Mouse (Mus musculus): Measurements from ENCODE around the gene Morc1.

Gene Morc1

DNA sequence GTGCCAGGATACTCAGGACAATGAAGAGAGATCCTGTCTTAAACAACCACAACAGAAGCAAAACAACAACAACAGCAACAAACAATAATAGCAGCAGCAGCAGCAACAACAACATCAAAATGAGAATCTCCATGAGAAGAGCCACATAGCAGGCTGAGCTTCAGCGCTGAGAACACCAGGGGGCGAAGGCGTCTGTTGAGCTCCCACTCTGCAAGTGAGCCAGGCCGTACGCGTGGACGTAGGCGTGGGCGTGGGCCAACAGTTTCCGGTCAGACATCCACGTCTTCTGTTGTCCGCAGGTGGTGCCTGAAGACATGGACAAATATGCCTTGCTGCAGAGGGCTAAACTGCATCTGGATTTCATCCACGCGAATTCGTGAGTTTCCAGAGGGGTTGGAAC is at the start of gene Morc1:
Gene Morc1, plus strand, starts transcription at position 211 of the 400 bp plus-strand sequence.
- peak in 1 of 2 experiments; percentile 3 for DNase-seq

- no peak for DNase-seq
Measured at GRCm38 (mm10) chr16:48383582-48384257, 47.3 kb upstream of the Morc1 start.

DNA sequence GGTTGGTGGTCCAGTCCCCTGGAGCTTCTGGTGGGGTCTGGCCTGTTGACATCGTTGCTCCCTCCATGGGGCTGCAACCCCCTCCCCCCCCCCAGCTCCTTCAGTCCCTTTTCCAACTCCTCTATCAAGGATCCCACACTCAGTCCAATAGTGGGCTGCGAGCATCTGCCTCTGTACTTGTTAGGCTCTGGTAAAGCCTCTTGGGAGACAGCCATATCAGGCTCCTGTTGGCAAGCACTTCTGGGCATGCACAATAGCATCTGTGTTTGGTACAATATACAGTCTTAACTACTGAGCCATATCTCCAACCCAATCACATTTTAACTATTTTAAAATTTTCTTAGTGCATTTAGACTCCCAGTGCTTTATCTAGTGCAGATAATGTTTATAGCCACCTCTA is 44.1 kb upstream of the Morc1 start:
- DNase-seq = no peak

DNA sequence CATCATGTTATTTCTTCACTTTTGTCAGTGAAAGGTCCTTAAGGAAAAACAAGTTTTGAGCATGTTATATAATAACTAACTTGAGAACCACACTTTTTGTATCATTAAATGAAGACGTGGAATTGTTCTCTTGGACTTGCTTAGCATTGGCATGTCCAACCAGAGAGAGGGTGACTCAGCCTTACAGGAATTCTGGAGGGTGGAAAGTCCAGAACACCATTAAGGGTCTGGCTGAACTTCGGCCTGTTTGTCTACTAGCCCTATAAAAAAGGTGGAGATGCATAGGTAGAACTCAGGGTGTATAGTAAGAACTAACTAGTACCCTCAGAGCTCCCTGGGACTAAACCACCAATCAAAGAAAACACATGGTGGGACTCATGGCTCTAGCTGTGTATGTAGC is 35.8 kb upstream of the Morc1 start:
- DNase-seq = no peak

- no peak for DNase-seq
Measured at GRCm38 (mm10) chr16:48402963-48403362, 28.1 kb upstream of the Morc1 start.

- no peak for DNase-seq
Measured at GRCm38 (mm10) chr16:48403423-48403822, 27.6 kb upstream of the Morc1 start.

GRCm38 (mm10) chr16:48404009-48404408 is 27.0 kb upstream of the Morc1 start:
- no peak for DNase-seq

DNA sequence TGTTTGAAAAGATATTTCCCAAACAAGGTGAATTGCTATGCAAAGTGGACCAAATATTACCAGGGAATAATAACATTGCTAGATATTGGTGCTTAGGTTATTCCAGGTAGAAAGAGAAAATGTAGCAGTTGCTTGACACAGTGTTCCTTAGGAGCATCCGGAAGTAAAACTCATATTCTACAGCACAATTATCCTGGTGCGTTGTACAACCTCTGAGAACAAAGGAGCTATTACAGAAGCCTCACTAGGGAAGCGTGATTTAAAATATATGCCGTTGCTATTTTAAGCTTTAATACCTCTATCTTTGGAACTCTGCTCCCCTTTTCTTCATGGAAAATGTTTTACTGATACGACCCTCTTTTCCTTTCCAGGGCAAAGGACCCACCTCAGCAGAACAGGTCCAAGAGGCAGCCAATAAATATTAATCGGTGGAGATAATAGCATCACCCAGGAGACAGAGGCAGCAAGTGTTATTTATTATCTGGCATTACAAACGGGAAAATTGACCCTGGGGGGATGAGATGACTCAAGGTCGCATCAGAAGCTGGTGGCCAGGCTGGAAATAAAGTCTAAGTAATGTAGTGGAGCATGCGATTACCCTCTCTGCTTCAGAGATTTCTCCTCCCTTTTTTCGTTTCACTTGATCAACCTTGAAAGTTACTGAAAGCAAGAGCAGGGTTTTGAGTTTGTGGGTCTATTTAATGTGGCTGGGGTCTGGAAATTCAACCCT is 25.2 kb upstream of the Morc1 start:
- no peak for DNase-seq

DNA sequence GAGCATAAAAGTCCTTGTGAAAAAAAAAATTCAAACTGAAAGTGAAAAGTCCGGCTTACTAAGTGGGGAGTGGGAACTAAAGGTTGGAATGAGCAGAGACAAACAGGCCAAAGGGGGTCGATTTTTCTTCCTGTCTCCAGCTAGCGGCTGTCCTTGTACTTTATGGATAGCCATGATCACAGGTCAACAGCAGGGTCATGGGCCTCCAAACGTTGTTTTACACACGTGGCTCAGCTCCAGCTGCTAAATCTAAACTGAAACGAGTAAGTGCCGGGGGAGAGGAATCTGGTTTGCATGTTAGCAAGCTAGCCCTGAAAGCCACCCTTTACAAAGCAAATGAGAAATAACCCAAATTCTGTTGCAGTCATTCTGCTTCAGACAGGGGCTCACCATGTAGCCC is 21.5 kb upstream of the Morc1 start:
- DNase-seq = peak; percentile 49 to 57

- no peak for DNase-seq
Measured at GRCm38 (mm10) chr16:48410125-48410524, 20.9 kb upstream of the Morc1 start.

- no peak for DNase-seq
Measured at GRCm38 (mm10) chr16:48412246-48412645, 18.8 kb upstream of the Morc1 start, which contains the start of gene Gm5485. TSS of gene Gm5485 (minus strand) at chr16:48412416.

GRCm38 (mm10) chr16:48418557-48418956 is 12.5 kb upstream of the Morc1 start:
- no peak for DNase-seq

DNA sequence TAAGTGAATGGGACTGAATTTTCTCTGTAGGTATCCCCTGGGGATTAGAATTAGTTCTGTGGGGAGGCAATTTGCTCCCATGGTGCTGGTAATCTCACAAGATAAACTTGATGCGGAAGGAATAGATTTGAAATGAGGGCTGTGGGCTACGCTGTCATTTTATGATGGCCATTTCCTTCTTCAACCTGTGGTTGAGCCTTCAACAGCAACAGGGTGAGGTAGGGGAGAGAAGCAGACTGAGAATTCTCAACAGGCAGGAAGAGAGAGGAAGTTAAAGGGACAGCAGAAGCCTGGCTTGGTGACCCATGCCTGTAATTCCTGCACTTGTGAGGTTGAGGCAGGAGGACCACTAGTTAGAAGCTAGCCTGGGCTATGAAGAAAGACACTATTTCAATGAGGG is 12.0 kb upstream of the Morc1 start:
- no peak for DNase-seq

DNA sequence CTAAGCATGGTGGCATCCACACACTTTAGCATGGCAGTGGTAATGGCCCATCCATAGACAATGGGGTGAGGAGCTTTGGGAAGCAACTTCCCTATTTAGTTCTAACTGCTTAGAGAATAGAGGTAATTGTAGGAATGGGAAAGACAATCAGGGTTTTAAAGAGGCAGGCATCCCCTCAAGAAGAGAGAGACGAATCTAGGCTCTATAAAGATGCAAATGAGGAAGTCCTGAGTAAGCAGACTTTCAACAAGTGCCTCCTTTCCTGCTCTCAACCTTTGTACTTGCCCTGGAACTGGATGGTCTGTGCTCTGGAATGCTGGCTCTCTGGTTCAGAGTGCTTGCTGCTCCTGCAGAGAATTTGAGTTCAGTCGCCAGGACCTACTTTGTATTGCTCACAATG is 8.5 kb upstream of the Morc1 start:
- DNase-seq = peak in 1 of 2 experiments; percentile 14

DNA sequence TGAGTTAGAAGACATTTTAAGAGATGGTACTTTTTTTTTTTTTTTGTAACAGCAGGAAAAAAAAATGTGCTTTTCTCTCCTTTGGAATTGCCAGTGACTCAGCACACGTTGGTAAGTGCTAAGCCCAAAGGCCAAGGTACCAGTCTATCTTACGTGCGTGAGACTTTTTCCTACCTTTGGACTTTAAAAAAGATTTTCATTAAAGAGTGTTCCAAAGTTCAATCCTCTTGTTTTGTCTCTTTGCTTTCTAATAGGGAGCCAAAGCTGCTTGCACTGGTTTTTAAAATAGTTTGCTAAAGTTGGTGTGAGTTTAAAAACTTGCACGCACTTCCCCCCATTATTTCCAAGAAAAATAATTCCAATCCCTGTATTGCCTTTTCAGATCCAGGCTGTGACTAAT is 7.0 kb upstream of the Morc1 start:
- DNase-seq = no peak

DNA sequence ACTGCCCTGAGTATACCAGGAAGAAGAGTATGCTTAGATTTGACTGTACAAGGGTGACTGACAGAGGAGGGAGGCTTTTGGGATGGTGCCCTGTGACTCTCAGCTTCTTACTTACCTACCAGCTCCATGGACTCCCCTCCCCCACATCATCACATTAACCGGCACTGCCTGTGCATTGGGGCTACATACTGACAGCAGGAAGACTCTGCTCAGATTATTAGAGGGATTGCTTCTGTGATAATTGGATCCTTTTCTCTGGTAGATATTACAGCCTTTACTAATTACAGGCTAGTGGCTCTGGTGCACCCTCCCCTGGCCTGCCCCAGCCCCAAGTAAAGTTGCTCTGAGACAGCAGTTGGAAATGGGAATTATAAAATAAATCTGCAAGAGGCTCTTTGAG is 1.6 kb upstream of the Morc1 start:
- no peak for DNase-seq

DNA sequence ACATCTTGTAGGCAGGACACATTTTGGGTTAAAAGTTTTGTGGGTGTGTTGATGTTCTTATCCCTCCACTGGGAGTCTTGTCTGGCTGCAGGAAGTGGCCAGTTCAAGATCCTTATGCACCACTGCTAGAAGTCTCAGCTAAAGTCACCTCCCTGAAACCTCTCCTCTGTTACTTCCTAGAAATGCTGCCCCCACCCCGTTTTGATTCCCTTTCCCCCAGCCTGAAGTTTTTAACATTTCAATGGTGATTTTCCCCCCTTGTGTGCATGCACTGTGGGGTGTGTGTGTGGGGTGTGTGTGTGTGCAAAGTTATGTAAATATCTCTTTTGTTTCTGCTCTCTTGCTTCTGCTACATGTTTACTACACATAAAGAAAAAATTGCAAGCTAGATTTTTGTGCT is 4.4 kb downstream of the Morc1 start:
- no peak for DNase-seq

DNA sequence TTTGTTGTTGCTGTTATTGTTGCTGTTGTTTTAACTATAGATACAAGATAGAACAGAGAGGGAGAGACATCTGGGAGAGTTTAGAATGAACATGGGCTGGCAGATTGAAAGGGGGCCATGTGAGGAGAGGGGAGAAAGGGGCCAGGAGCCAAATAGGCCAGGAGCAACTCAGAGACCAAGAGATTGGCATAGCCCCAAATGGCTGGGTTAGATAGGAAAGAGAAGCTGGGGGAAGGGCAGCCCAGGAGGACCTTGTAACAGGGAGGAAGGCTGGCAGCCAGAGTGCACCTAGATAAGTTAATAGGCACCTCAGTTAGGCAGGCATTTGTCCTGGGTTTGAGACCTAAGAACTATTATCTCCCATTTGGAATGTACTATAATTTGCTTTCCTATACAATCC is 6.4 kb downstream of the Morc1 start:
- DNase-seq = no peak

- DNase-seq = no peak
Measured at GRCm38 (mm10) chr16:48444589-48444988, 13.6 kb downstream of the Morc1 start.

DNA sequence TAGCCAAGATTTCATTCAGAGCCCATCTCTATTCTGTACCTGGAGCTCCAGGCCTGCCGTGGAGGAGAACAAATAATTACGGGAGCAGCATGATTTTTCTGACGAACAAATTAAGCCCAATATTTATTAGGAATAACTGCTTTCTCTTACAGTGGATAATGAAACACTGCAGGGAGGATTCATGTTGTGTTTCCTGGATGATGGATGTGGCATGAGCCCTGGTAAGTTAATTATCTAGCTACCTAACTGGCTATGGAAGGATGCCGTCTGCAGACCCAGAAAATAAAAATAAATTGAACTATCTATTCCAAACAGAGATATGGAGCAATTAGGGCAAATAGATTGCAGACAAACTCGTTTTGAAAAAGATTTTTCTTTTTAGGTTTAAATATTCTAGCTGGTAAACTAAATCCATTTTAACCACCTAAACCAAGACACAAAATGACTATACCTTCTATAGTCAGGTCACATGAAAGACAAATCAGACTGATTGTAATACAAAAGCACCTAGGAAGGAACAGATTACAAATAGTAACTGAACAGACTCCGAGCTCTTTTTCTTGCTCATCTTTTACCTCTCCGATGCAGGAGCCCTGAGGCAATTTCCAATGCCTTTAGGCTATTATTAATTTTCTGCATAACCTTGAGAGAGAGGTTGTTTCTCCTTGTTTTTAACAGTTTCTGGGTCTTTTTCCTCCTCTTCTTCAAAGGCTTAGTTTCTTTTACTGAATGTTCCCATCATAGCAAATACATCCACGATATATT is 15.3 kb downstream of the Morc1 start:
- DNase-seq = no peak

DNA sequence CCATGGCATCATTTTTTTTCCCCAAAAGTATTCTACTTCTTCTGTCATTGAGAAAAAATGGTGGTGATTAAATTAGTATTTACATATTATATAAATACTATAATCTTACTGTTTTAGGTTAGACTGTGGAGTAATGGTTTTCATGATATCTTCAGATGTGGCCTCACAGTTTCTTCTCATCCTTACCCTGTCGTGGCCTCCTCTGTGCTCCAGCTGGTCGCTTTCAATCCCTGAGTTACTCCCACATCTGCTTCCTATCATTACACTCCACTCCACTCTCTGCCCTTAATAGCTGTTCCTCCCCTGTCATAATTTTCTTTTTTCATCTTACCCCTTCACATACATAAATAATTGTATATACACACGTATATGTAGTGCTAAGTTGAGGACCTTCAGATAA is 22.2 kb downstream of the Morc1 start:
- no peak for DNase-seq

DNA sequence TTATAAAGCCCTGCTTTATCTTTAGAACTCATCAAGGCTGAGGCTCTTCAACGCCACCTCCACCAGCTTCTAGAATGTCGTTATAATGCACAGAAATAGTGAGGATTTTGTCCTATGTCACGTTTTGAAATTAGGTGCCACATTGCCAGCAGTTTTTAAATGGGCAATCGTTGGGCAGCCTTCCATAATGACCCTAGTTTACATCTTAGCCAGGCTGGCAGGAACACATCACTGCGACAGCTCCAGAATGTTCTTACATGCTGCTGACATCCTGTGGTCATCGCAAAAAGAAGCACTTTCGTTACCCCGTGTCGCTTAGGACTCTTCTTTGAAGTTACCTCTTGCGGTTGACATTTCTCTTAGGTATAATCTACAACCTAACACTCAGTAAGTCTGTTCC is 42.4 kb downstream of the Morc1 start:
- no peak for DNase-seq

- DNase-seq = no peak
Measured at GRCm38 (mm10) chr16:48474896-48475802, 44.1 kb downstream of the Morc1 start.
